Mouse (Mus musculus) neural tube, embryonic 12.5 days (tissue): ENCODE results near the gene Cbx7. TPM values are rescaled to one million over a fixed set of nuclear protein-coding genes. Genes with fewer than 3 reads are reported as not detected.

Source experiments
- ATAC-seq: fragments of 200-750 bp; cut with Nextera tagmentation; 2 replicates; pipeline ENCODE4 v1.8.0; 2017; ENCODE audit warnings: low read depth, mild to moderate bottlenecking, moderate TSS enrichment, moderate library complexity; ENCODE audit not compliant: low FRiP score
- H3K27ac ChIP-seq: fragments of 300-500 bp; sonication (generic); 2 replicates; pipeline ENCODE4 v1.5.1; 2016
- H3K27me3 ChIP-seq: fragments of 300-500 bp; sonication (generic); replicated peaks from 2 replicates; pipeline ENCODE4 v1.6.1; 2016; ENCODE audit warnings: mild to moderate bottlenecking
- H3K36me3 ChIP-seq: fragments of 300-500 bp; sonication (generic); 2 replicates; pipeline ENCODE4 v1.6.1; 2016; ENCODE audit warnings: mild to moderate bottlenecking
- H3K4me1 ChIP-seq: fragments of 300-500 bp; sonication (generic); 2 replicates; pipeline ENCODE4 v1.6.1; 2016
- H3K4me2 ChIP-seq: fragments of 300-500 bp; sonication (generic); replicated peaks from 2 replicates; pipeline ENCODE4 v1.6.1; 2016; ENCODE audit warnings: mild to moderate bottlenecking
- H3K4me3 ChIP-seq: fragments of 300-500 bp; sonication (generic); 2 replicates; pipeline ENCODE4 v1.5.1; 2016
- H3K9ac ChIP-seq: fragments of 300-500 bp; sonication (generic); 2 replicates; pipeline ENCODE4 v1.6.1; 2016; ENCODE audit warnings: mild to moderate bottlenecking
- H3K9me3 ChIP-seq: fragments of 300-500 bp; sonication (generic); 2 replicates; pipeline ENCODE4 v1.6.1; 2016; ENCODE audit warnings: mild to moderate bottlenecking
- WGBS: fragments of 180-500 bp; shearing (Covaris S2); methylation state at CpG from one replicate; pipeline ENCODE4 v1.1.7; 2016; 5-methylcytosine and 5-hydroxymethylcytosine counted together
- polyA plus RNA-seq: library from polyadenylated mRNA; unstranded; fragments of >200 nt; fragmentation: Nextera tagmentation; extraction: Ambion mirVana; gene quantifications from 2 replicates; pipeline ENCODE4 v1.2.1, GENCODE M21; 2016

Gene Cbx7
- polyA plus RNA-seq, 1 experiment from 2014 or later, result 2.7 TPM

GRCm38 (mm10) chr15:79958418-79958817 is 12.5 kb downstream of the Cbx7 start:
- H3K36me3 ChIP-seq, result no peaks in the 10 kb centered on the region
- 62% methylated on average over 3 of the region's 3 CpGs for WGBS
- no peak overlapping the region for H3K4me2 ChIP-seq
- no peak overlapping the region for H3K9ac ChIP-seq
- H3K27me3 ChIP-seq, result no peaks in the 10 kb centered on the region
- H3K4me3 ChIP-seq, result no peak overlapping the region
- H3K4me1 ChIP-seq, result peaks cover 6% of the 10 kb centered on the region; the same call in 1 of the 2 replicates
- no peaks in the 10 kb centered on the region for H3K9me3 ChIP-seq
- no peak overlapping the region for H3K27ac ChIP-seq
- ATAC-seq, result no peak

- ATAC-seq, result no peak
- Histone ChIP-seq H3K36me3 (no peaks in the 10 kb centered on the region), H3K27ac (no peak overlapping the region), H3K27me3 (no peaks in the 10 kb centered on the region), H3K9me3 (no peaks in the 10 kb centered on the region), H3K4me2 (no peak overlapping the region), H3K4me1 (peaks cover 15% of the 10 kb centered on the region), H3K9ac (no peak overlapping the region), H3K4me3 (no peak overlapping the region)
- WGBS, result 84% methylated on average over 8 of the region's 8 CpGs
Measured at GRCm38 (mm10) chr15:79956559-79956958, 14.4 kb downstream of the Cbx7 start.

- Histone ChIP-seq H3K9ac (no peak overlapping the region), H3K4me3 (no peak overlapping the region), H3K36me3 (no peaks in the 10 kb centered on the region), H3K27me3 (no peaks in the 10 kb centered on the region), H3K4me1 (peaks cover 31% of the 10 kb centered on the region), H3K27ac (no peak overlapping the region), H3K4me2 (no peak overlapping the region), H3K9me3 (no peaks in the 10 kb centered on the region)
- 58% methylated on average over 7 of the region's 7 CpGs for WGBS
- ATAC-seq, result no peak
Measured at GRCm38 (mm10) chr15:79953470-79953869, 17.4 kb downstream of the Cbx7 start.

- no peaks in the 10 kb centered on the region for H3K36me3 ChIP-seq
- H3K27ac ChIP-seq, result no peak overlapping the region
- 56% methylated on average over 11 of the region's 11 CpGs for WGBS
- ATAC-seq, result no peak
- H3K9me3 ChIP-seq, result no peaks in the 10 kb centered on the region
- H3K4me1 ChIP-seq, result peaks cover 31% of the 10 kb centered on the region
- H3K4me2 ChIP-seq, result no peak overlapping the region
- H3K9ac ChIP-seq, result no peak overlapping the region
- H3K4me3 ChIP-seq, result no peak overlapping the region
- no peaks in the 10 kb centered on the region for H3K27me3 ChIP-seq
Measured at GRCm38 (mm10) chr15:79952504-79953231, 18.3 kb downstream of the Cbx7 start.

- H3K4me2 ChIP-seq, result no peak overlapping the region
- no peak overlapping the region for H3K9ac ChIP-seq
- H3K4me3 ChIP-seq, result no peak overlapping the region
- peaks cover 31% of the 10 kb centered on the region for H3K4me1 ChIP-seq
- H3K9me3 ChIP-seq, result no peaks in the 10 kb centered on the region
- no peaks in the 10 kb centered on the region for H3K27me3 ChIP-seq
- 52% methylated on average over 14 of the region's 14 CpGs for WGBS
- H3K36me3 ChIP-seq, result no peaks in the 10 kb centered on the region
- H3K27ac ChIP-seq, result no peak overlapping the region
- no peak for ATAC-seq
Measured at GRCm38 (mm10) chr15:79951730-79952503, 19.0 kb downstream of the Cbx7 start.

GRCm38 (mm10) chr15:79951226-79951625 is 19.7 kb downstream of the Cbx7 start:
- no peak overlapping the region for H3K4me3 ChIP-seq
- H3K27ac ChIP-seq, result no peak overlapping the region
- no peaks in the 10 kb centered on the region for H3K9me3 ChIP-seq
- ATAC-seq, result no peak
- no peak overlapping the region for H3K9ac ChIP-seq
- H3K4me1 ChIP-seq, result peaks cover 31% of the 10 kb centered on the region
- no peaks in the 10 kb centered on the region for H3K27me3 ChIP-seq
- no peak overlapping the region for H3K4me2 ChIP-seq
- no peaks in the 10 kb centered on the region for H3K36me3 ChIP-seq
- 75% methylated on average over 6 of the region's 6 CpGs for WGBS

GRCm38 (mm10) chr15:79950250-79951025 is 20.5 kb downstream of the Cbx7 start:
- Histone ChIP-seq H3K27me3 (no peaks in the 10 kb centered on the region), H3K36me3 (no peaks in the 10 kb centered on the region), H3K4me2 (peak overlapping the region; percentile 64), H3K9ac (peak overlapping the region; percentile 44; the same call in 1 of the 2 replicates), H3K4me1 (peaks cover 31% of the 10 kb centered on the region), H3K9me3 (no peaks in the 10 kb centered on the region), H3K4me3 (peak overlapping the region; percentile 28), H3K27ac (no peak overlapping the region)
- 2% methylated on average over 24 of the region's 24 CpGs for WGBS
- peak; percentile 66 for ATAC-seq

- Histone ChIP-seq H3K4me1 (peaks cover 31% of the 10 kb centered on the region), H3K27me3 (no peaks in the 10 kb centered on the region), H3K36me3 (no peaks in the 10 kb centered on the region), H3K4me2 (no peak overlapping the region), H3K4me3 (no peak overlapping the region), H3K9me3 (no peaks in the 10 kb centered on the region), H3K27ac (no peak overlapping the region), H3K9ac (no peak overlapping the region)
- no peak for ATAC-seq
- 73% methylated on average over 6 of the region's 6 CpGs for WGBS
Measured at GRCm38 (mm10) chr15:79947681-79948080, 23.2 kb downstream of the Cbx7 start.

- WGBS, result 59% methylated on average over 9 of the region's 9 CpGs
- H3K27me3 ChIP-seq, result no peaks in the 10 kb centered on the region
- H3K27ac ChIP-seq, result no peak overlapping the region
- H3K4me1 ChIP-seq, result peaks cover 23% of the 10 kb centered on the region
- H3K9me3 ChIP-seq, result no peaks in the 10 kb centered on the region
- no peak overlapping the region for H3K4me2 ChIP-seq
- H3K4me3 ChIP-seq, result no peak overlapping the region
- H3K9ac ChIP-seq, result no peak overlapping the region
- no peak for ATAC-seq
- H3K36me3 ChIP-seq, result no peaks in the 10 kb centered on the region
Measured at GRCm38 (mm10) chr15:79946790-79947189, 24.1 kb downstream of the Cbx7 start.

- H3K4me3 ChIP-seq, result no peak overlapping the region
- no peaks in the 10 kb centered on the region for H3K27me3 ChIP-seq
- no peak overlapping the region for H3K9ac ChIP-seq
- 8% methylated on average over 4 of the region's 4 CpGs for WGBS
- no peak overlapping the region for H3K27ac ChIP-seq
- no peaks in the 10 kb centered on the region for H3K36me3 ChIP-seq
- no peaks in the 10 kb centered on the region for H3K9me3 ChIP-seq
- H3K4me2 ChIP-seq, result no peak overlapping the region
- ATAC-seq, result peak; percentile 46; the same call in 1 of the 2 replicates
- H3K4me1 ChIP-seq, result peaks cover 16% of the 10 kb centered on the region
Measured at GRCm38 (mm10) chr15:79946022-79946421, 24.9 kb downstream of the Cbx7 start.

GRCm38 (mm10) chr15:79944948-79945347 is 26.0 kb downstream of the Cbx7 start:
- no peak overlapping the region for H3K4me3 ChIP-seq
- no peak overlapping the region for H3K4me2 ChIP-seq
- peaks cover 6% of the 10 kb centered on the region for H3K4me1 ChIP-seq
- no peak overlapping the region for H3K9ac ChIP-seq
- 77% methylated on average over 5 of the region's 5 CpGs for WGBS
- no peaks in the 10 kb centered on the region for H3K27me3 ChIP-seq
- H3K36me3 ChIP-seq, result no peaks in the 10 kb centered on the region
- no peaks in the 10 kb centered on the region for H3K9me3 ChIP-seq
- ATAC-seq, result no peak
- no peak overlapping the region for H3K27ac ChIP-seq

- no peaks in the 10 kb centered on the region for H3K9me3 ChIP-seq
- H3K4me2 ChIP-seq, result no peak overlapping the region
- H3K4me3 ChIP-seq, result no peak overlapping the region
- no peak for ATAC-seq
- H3K27ac ChIP-seq, result no peak overlapping the region
- 88% methylated on average over 3 of the region's 3 CpGs for WGBS
- H3K36me3 ChIP-seq, result no peaks in the 10 kb centered on the region
- H3K27me3 ChIP-seq, result no peaks in the 10 kb centered on the region
- no peak overlapping the region for H3K9ac ChIP-seq
- no peaks in the 10 kb centered on the region for H3K4me1 ChIP-seq
Measured at GRCm38 (mm10) chr15:79943584-79943983, 27.3 kb downstream of the Cbx7 start.
